Mouse (Mus musculus) heart, adult 2 months (tissue): ENCODE results near the gene Actl6b.

Source experiments
- CTCF ChIP-seq: fragments of 200-600 bp; IDR thresholded peaks from 2 replicates; pipeline ENCODE4 v1.8.1; 2022; ENCODE audit warnings: antibody characterized with exemption, mild to moderate bottlenecking, moderate library complexity
- EP300 ChIP-seq: fragments of 200-500 bp; IDR thresholded peaks from 2 replicates; pipeline ENCODE4 v1.6.1; 2011; ENCODE audit warnings: low read depth, low read length, control low read depth; ENCODE audit not compliant: insufficient read depth
- POLR2A ChIP-seq: fragments of 200-500 bp; IDR thresholded peaks from 2 replicates; pipeline ENCODE4 v1.6.1; 2011; ENCODE audit warnings: mild to moderate bottlenecking, low read depth, low read length, control low read depth; ENCODE audit not compliant: insufficient read depth

GRCm38 (mm10) chr5:137596601-137597261 is 43.4 kb downstream of the Actl6b start:
- TF ChIP-seq CTCF (no peak), POLR2A (peak; percentile 65; the same call in 1 of the 2 replicates), EP300 (no peak)
